Mouse (Mus musculus) adrenal gland, adult 2 months (tissue): ENCODE results near the gene Dnah1. TPM values are rescaled to one million over a fixed set of nuclear protein-coding genes. Genes with fewer than 3 reads are reported as not detected.

Experiments used
- DNase-seq: peaks from one replicate; pipeline ENCODE4 v3.0.0; 2021
- polyA plus RNA-seq: library from polyadenylated mRNA; depleted of rRNA; stranded (reverse); fragments of >200 nt; gene quantifications from 2 replicates; pipeline ENCODE4 v1.2.3, GENCODE M21; 2012
- total RNA-seq, 2 experiments: library from RNA; stranded (reverse); gene quantifications; 2 replicates each; pipeline ENCODE4 v1.2.3; 2021

Gene Dnah1
- total and polyA plus RNA-seq, 3 experiments, result 1.3 to 2.1 (median 1.7) TPM

DNA sequence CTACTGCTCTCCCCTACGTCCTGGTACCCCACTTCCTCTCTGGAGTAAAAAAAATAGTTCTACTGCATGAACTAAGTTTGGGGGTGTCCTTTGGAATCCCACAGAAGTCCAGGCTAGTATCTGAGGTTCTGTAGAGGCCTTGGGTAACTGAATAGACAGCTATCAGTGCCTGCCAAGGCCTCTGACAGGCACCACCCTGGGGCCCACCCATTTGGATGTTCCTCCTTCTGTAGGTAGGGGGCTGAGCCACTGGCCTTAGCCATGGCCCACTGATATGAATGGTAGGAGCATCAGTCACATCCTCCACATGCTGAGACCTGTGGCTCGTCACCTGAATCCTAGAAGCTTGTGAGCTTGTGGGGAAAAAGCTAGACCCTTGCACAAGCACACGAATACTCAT lies 5.9 kb downstream of the Dnah1 start:
- no peak for DNase-seq

DNA sequence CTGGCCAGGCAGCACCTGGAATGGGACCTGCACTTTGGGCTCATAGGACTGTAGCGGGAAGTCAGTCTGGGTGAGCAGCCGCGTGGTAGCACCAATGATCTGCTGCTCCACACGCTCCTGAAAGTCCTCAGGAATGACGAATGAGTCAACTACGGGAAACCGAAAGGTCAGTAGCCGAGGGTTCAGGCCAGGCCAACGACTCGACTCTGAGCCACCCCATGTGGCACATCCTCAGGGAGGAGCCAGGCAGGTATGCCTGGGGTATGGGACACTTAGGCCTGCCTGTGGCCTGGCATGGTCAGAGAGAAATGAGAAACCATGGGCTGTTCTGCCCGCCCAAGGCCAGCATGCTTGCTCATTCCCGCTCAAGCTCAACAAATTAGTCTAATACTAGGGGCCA lies 7.1 kb downstream of the Dnah1 start:
- DNase-seq, result peak; percentile 75

DNA sequence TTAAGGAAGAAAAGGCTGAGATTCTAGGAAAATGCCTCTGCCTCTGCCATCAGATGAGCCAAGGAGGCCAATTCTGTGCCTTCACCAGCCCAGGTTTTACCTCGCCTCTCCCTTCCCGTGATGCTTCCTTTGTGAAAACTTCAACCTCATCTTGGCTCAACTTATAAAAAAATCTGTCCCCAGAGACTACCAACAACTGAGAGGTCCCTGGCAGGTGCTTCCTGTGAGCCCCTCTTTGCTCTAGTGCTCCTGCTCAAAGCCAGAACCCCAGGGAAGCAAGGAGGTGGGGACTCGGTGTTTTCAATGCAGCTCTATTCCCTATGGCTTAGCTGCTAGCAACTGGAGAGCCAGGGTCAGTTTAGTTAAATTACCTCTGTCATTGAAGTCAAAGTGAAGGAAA lies 10.5 kb downstream of the Dnah1 start:
- DNase-seq, result no peak

DNA sequence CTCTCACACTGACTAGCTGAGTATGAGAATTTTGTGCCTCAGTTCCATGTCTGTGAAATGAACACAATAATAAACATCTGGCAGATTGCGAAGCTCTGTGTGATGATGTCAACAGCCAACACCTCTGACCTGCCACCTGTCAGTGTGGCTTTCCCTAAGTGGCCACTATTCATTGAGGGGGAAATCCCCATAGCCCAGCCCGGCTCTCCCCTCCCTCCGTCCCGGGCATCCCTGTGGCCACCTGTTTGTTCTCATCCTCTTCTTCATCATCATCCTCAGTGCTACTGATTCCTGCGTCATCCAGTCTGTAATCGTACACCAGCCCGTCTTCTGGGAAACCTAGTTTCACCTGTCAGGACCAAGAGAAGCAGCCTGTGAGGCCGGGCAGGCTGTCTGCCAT lies 38.0 kb downstream of the Dnah1 start:
- DNase-seq, result no peak

DNA sequence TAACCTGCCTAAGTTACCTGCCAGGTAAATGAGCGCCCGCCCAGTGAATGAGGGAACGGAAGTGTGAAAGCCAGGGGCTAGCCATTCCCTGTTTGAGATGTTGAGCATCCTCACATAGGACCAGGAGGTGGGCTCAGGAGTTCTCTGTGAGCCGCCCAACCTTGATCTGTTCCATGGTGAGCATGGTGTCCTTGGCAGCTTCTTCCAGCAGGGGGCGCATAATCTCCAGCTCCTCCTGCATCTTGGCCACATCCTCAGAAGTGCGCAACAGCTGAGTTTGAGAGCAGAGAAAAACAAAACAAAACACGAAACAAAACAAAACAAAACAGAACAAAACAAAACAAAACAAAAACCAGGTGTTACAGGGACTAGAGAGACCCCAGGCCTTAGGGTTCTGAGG lies 51.5 kb downstream of the Dnah1 start:
- peak; percentile 70 for DNase-seq

DNA sequence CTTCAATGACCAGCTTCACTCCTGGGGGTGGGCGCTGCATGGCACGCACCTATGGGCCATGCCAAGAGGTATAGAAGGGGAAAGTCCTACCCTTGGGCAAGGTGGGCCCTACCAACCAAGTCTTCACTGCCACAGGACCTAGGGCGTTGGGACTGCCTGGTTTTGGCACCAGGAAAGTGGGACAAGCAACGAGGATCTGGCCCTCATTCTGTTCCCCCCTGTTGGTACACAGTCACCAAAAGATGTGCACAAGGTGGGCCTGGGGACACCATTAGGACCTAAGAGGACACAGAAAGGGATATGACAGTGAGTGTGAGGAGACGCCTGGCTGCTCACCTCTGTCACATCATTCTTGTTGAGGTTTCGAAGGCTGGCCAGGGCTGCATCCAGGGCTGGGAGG lies 52.6 kb downstream of the Dnah1 start:
- DNase-seq, result no peak

DNA sequence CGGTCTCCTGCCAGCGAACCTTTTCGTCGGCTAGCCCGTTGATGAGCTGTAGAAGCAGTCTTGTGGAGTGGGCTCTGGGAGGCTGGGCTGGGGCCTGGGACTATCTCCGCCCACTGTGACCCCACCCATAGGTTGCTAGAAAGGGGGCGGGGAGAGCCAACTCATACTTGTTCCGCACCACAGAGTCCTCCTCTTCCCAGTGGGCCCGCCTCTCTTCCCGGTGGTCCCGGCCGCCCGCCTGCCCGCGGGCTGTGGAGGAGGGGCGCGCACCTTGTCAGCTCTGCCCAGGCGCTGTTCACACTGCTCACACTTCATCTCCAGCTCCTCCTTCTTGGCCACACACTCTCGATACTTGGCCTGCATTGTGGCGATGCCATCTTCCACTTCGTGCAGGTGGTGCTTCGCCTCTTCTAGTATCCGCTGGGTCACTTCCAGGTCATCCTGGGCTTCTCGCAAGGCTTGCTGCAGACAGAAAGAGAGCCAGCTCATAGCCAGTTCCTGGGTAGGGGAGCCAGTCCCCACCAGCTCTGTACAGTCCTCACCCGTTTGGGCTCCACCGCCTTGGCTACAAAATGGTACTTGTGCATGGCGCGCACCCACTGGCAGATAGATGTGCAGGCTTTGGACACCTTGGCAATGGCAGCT lies 54.1 kb downstream of the Dnah1 start:
- no peak for DNase-seq

DNA sequence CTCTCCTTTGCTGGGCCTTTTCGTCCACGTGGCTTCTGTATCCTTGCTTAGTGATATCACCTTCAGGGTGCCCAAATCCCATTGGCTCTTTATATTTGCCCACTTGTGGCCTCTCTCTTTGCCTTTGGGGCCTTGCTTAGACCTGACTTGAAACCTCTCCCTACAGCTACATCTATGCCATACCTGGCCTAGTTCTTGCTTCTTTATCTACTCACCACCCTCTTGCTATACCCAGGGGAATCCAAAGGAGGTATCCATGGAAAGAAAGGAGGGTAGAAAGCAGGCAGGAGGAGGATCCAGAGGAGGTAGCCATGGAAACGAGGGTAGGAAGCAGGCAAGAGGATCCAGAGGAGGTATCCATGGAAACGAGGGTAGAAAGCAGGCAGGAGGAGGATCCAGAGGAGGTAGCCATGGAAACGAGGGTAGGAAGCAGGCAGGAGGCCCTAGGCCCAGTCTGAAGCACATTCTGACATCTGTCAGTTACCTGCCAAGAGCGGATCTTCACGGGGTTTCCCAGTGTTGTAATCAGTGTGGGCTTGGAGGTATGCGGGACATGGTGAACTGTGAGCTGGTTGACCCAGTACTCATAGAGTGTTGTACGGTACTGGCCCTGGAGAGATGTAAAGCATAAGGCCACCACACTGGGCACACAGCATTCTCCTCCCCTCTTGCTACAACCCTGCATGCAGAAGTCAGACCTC lies 55.2 kb downstream of the Dnah1 start:
- DNase-seq, result no peak

DNA sequence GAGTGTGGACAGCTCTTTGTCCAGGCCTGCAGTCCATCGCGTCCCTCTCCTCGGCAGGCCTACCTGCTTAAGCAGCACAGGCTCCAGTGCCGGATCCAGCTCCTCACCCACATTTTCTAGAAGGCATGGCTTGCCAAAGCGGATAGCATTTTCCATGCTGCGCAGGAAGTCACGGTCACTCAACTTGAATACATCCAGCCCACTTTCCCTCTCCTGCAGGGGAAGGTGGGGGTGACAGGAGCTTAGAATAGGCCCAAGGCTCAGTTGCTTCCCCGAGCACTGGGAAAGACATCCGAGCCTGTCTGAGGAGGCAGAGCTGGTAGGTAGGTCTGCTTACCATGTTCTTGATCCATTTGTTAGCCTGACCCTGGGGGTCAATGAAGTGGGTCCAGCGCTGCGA lies 56.0 kb downstream of the Dnah1 start:
- DNase-seq, result no peak

DNA sequence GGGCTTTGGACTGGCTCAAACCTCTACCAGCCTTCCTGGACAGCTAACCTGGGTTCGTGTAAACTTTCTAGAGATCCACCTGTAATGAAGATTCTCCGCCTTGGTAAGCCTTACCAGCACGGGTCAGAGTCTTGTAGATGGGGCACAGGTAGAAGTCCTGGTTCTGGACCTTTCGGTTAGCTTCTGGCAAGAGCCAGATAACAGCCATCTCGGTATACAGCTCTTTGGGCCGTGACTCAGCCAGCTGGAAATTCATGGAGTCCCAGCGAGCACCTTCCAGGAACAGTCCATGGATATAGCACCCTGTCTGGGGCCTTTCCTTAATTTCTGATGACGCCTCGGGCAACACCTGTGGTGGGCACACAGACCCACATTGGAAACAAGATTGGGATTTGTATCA lies 62.8 kb downstream of the Dnah1 start:
- DNase-seq, result no peak

DNA sequence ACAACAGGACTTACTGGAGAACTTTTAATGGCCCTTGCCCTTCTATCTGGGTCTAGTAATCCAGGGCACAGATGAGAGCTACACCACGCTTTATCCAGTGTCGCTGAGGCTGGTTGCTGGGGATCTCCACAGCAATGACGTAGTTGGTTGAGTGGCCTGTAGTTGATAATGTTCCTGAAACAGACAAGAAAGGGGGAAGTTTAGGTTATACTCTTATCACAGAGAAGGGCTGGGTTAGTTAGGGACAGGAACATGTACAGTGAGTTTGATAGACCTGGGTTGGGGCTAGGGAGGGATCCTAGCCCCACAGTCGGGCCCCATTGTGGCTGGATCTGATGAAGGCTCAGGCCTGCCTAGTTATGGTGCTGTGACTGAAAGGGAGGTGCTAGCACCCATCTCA lies 63.3 kb downstream of the Dnah1 start:
- no peak for DNase-seq

DNA sequence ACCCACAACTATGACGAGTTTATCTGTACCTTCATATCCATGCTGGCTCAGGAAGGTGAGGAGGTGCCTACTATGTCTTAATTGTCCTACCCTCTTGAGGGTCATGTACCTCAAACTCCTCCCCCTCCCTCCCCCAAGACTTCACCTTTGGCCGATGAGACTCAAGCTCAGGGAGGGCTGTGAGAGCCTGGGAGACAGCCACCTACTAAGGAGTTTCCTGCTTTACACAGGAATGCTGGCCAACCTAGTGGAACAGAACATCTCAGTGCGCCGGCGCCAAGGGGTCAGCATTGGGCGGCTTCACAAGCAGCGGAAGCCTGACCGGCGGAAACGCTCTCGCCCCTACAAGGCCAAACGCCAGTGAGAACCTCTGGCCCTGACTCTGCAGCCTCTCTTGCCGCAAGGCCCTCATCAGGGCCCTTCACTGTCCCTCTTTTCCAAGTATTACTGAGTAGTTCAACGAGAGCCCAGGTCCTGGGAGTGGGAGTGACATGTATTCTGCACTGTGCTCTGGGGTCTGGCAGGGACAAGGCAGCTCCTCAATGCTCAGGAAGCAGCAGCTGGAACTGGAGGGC lies 65.1 kb downstream of the Dnah1 start:
- no peak for DNase-seq

DNA sequence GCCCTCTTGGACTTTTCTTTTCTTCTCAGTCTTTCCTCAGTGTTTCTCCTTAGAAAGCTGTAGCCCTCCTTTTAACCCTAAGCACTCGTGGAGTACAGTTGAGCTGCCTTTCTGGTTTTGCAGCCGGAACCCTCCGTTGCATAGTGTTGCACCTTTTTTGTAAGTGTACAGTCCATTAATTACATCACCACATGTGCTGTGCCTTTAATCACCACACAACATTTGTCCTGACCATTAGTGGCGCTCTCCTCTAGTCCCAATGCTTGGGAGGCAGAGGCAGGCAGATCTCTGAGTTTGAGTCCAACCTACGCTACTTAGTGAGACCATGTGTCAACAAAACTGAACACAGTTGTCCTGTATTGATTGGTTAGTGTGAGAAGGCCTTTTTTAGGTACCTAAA lies 71.6 kb downstream of the Dnah1 start:
- DNase-seq, result no peak

DNA sequence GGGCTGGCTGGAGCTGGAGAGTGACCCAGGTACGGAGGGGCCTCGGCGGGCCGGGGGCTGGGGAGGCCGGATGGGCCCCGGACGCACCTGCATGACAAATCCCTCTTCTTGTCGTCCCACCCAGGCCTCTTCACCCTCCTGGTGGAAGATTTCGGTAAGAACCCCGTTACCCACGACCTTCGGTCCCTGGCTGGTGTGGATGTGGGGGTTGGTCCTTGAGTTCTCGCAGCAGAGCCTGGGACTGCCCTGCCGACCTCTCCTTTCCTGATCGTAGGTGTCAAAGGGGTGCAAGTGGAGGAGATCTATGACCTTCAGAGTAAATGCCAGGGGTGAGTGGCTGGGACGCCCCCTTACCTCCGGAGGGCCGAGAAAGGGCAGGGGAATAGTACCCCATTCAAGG lies 72.1 kb downstream of the Dnah1 start:
- no peak for DNase-seq

DNA sequence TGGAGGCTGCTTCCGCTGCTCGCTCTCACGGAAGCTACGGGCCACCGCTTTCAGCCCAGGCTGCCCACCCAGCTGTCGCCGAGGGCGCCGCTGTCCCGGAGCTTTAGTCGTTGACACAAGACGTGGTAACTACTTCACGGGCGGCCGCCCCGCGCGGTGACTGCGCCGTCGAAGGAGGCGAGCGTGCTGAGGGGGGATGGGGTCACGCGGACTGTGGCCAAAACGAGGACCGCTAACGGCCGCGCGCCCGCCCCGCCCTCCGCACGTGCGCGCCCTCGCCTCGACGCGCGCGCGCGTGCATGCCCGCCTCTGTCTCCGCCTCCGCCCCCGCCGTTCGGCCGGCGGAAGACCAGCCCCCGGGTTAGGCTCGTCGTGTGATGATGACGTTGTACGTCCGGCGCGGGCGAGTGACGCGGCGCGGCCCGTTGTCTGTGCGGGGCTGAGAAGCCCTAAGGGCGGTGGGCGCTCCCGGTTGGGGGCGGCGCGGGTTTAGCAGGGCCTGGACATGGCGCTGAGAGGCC lies 72.6 kb downstream of the Dnah1 start, which contains the start of the genes Phf7 and Bap1:
Phf7 (minus strand) TSS at position 234 of the 521 bp plus-strand sequence.
Bap1 (plus strand) TSS at position 367 of the 521 bp plus-strand sequence.
- DNase-seq, result peak; percentile 96

DNA sequence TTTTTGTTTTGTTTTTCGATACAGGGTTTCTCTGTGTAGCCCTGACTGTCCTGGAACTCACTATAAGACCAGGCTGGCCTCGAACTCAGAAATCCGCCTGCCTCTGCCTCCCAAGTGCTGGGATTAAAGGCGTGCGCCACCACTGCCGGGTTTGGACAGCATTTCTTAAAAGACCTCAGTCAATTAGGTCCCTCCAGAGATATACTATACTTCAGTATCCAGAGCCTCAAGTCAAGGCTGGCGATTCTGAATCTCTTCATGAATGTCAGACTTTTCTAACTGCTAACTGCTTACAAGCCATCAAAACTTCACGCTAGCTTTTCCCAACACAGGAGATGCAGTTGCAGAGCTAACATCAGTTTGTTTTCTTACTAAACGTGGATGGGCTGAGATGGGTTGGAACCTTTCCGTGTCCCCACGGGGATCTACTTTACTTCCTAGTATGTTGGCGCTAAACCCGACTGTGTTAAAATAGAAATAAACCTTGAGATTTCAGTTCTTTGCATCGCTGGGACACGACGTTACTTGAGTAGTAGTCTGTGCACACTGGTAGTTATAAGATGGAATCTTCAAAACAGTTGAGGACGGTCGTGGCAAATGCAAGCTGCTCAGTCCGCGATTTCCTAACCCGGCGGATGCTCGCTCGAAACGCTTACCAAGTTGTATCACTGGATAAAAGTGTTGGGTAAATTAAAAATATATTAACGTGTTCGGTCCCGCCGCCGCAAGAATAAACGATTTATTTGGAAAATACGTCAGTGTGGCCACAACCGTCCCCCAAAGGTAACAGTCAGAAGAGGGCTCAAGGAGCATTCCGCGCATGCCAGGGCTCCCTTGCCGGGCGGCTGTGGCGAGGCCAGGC lies 73.2 kb downstream of the Dnah1 start:
- no peak for DNase-seq

DNA sequence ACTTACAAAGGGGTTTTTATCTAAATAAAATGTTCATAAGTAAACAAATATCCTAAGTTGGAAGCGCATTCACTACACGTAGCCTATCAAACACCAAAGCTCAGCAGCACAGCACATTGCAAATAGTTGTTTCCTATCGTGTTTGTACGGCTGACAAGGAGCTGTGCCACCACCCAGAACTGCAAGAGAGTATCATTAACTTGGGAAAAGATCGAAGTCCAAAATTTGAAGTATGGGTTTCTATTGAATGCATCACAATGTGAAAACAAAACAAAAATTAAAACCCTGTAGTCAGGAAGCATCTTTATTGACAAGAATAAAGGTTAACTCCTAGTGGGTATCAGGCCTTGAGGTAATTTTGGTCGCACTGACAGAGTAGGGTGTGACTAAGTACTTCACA lies 75.3 kb downstream of the Dnah1 start:
- DNase-seq, result no peak

DNA sequence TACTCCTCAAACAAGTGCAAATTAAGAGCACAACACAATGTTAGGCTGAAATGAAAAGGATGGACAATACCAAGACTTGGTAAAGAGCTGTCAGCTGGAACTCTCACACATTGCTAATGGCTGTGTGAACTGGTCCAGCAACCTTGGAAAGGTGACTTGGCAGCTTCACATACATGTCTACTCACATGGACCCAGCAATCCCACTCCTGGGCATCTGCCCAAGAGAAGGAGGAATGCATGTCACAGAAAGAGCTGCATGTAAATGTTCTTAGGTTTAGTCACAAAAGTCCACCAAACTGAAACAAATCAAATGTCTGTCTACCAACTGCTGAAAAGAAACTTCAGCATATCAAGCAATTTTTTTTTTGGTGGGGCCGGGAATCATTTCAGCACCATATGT lies 77.8 kb downstream of the Dnah1 start:
- no peak for DNase-seq

DNA sequence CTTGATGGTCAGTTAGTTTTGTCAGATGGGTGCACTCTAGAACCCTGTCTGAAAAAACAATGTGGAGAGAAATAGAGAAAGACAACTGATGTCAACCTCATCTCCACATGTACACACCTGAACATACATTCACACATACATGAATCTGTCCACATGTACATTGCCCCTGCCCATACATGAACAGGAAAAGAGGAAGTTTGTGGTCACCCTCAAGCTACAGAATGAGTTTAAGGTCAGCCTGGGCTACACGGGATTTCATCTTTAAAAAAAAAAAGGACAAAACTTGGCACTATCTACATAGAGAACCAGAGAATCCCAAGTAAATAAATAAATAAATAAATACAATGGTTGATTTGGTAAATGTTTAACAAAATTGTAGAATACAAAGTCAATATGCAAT lies 78.9 kb downstream of the Dnah1 start:
- no peak for DNase-seq

DNA sequence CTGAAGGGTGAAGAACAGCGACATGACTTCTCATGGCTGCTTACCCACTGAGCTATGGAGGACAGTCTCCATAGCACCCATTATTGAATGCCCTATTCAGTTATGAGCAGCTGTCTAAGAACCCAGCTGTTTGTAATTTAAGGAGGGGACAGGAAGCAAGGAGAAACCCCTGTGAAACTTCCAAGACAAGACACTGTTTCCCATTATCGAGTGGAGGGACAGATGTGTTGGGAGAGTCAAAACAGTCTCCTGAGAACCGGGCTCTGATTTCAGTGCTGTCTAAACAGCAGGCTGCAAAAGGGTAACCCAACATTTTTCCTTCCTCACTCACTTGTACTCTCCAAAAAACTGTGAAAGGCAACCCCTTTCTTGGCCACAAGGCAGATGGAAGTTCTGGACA lies 83.2 kb downstream of the Dnah1 start:
- no peak for DNase-seq

DNA sequence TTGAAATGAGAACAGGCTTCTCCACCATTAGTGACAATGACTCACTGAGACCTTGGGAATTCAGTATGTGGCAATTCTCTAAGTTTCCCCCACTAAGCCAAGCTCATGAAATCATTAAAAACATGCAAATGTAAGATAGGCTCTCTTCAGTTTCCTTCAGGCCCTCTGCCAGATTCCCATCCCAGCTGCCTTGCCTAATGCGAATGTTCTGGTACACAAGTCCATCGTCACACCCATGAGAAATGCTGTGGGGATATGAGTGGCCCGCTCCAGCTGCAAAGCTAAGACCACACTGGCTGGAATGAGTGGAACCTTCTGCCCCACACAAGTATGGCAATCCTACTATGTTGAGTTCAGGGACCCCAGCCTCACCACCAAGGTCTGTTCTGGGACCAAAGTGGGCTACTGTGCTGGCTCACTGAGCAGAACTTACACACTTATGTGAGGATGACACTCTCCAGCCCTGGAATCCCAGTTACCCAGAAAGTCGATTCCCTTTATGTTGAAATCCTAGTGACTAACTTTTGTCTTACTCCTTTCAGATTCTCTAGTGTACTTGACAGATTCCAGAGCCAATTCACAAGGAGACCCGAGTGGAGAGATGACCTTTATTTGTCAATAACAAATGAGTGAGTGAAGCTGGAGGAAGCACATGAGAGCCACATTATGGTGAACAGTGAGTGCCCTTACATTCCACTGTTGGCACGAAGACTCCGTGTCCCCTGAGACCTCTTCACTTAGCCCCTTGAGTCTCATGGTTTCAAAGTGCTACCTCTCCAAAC lies 86.4 kb downstream of the Dnah1 start:
- peak; percentile 75 for DNase-seq
